Mouse (Mus musculus): ENCODE results near the gene Elp6.

Elp6 gene

DNA sequence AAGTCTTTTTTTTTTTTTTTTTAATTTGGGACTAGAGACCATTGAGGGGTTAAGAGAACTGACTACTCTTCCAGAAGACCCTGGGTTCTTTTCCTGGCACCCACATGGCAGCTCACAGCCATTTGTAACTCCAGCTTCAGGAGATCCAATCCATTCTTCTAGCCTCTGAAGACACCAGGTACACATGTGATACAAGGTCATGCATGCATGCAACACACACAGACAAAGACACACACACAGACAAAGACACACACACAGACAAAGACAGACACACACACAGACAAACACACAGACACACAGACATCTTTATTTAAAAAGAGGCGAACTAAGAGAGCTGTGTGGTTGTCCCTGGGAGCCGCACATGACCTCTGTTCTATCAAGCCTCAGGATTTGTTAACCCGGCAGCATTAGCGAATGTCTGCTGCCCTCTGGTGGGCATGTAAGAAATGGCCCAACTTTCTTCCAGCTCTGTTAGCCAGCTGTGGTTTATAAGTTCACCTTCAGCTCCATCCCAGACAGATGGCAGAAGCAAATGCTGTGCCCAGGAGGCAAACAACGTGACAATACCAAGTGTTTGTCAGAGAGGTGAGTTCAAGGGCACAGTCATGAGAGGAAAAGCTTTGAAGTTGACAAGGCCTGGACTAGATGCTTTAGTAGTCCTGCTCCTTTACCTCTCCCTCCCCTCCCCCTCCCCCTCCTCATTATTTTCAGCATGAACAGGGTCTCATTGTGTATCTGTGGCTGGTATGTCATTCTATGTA is 7.9 kb upstream of the Elp6 start:
- Histone ChIP-seq H3K27me3 (ENCODE audit: insufficient read depth, low read length) (peaks cover 15% of the 10 kb centered on the region), H3K36me3 (ENCODE audit: insufficient read depth, low read length) (no peaks in the 10 kb centered on the region), H3K9me3 (ENCODE audit: low read length) (peaks cover 18% of the 10 kb centered on the region), H3K4me3 (replicated peaks; ENCODE audit: low read length) (no peak overlapping the region), H3K4me1 (replicated peaks; ENCODE audit: low read depth, low read length) (peaks cover 23% of the 10 kb centered on the region)
- TF ChIP-seq NANOG (IDR thresholded peaks at IDR 0.05; ENCODE audit: borderline replicate concordance, low read length), result no peak
- peak; percentile 89 for TF ChIP-seq CTCF (conservative IDR thresholded peaks at IDR 0.05; ENCODE audit: low read length)
- TF ChIP-seq POU5F1 (IDR thresholded peaks at IDR 0.05; ENCODE audit: borderline replicate concordance, low read length), result no peak

- peak overlapping the region; percentile 89 for H3K4me3 ChIP-seq (replicated peaks; ENCODE audit: low read length)
- H3K36me3 ChIP-seq (ENCODE audit: insufficient read depth, low read length), result peaks cover 15% of the 10 kb centered on the region
- peaks cover 24% of the 10 kb centered on the region for H3K9me3 ChIP-seq (ENCODE audit: low read length)
- no peak for TF ChIP-seq POU5F1 (IDR thresholded peaks at IDR 0.05; ENCODE audit: borderline replicate concordance, low read length)
- no peak for TF ChIP-seq NANOG (IDR thresholded peaks at IDR 0.05; ENCODE audit: borderline replicate concordance, low read length)
- peak; percentile 55 for TF ChIP-seq CTCF (conservative IDR thresholded peaks at IDR 0.05; ENCODE audit: low read length)
- H3K27me3 ChIP-seq (ENCODE audit: insufficient read depth, low read length), result no peaks in the 10 kb centered on the region
- H3K4me1 ChIP-seq (replicated peaks; ENCODE audit: low read depth, low read length), result peaks cover 23% of the 10 kb centered on the region
These were observed 457 bp upstream of the Elp6 start for GRCm38 (mm10) chr9:110304516-110304915.

DNA sequence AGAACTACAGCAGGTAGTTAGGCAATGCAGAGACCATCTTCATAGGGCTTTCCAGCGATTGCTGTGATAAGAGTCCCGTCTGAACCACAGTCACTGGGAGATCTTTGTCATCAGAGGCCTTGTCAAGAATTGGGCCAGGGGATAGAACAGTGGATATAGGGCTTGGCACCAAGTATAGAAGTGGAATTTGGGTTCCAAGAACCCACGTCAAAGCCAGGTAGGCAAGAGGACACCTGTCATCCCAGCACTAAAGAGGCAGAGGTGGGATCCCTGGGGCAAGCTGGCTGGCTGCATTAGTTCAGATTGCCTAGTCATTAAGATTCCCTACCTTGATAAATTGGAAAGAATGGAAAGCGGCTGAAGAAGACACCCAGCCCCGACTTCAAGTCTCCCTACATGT is 1.4 kb downstream of the Elp6 start:
- Histone ChIP-seq H3K4me3 (replicated peaks; ENCODE audit: low read length) (peak overlapping the region; percentile 89; the same call in 1 of the 2 replicates), H3K9me3 (ENCODE audit: low read length) (peaks cover 13% of the 10 kb centered on the region), H3K27me3 (ENCODE audit: insufficient read depth, low read length) (no peaks in the 10 kb centered on the region), H3K4me1 (replicated peaks; ENCODE audit: low read depth, low read length) (peaks cover 23% of the 10 kb centered on the region), H3K36me3 (ENCODE audit: insufficient read depth, low read length) (peaks cover 34% of the 10 kb centered on the region)
- TF ChIP-seq NANOG (IDR thresholded peaks at IDR 0.05; ENCODE audit: borderline replicate concordance, low read length) (no peak), CTCF (conservative IDR thresholded peaks at IDR 0.05; ENCODE audit: low read length) (no peak), POU5F1 (IDR thresholded peaks at IDR 0.05; ENCODE audit: borderline replicate concordance, low read length) (no peak)

DNA sequence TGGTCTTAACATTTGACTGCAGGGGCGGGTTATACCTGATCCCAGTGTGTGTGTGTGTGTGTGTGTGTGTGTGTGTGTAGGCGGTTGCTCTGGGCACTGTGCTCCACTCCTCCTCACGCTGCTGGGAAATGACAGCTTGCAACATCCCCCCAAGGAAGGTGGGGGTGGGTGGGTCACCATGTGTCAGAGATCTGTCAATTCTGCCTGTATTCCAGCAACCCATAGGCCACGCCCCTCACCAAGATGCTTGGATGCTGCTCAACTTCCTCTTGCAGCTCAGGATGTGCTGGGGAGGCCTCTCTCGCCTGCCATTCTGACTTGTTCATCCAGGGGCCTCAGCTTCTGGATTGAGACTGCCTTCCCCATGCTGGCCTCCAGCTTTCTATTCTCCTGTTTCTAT is 9.7 kb downstream of the Elp6 start:
- peaks cover 87% of the 10 kb centered on the region for H3K36me3 ChIP-seq (ENCODE audit: insufficient read depth, low read length)
- H3K4me1 ChIP-seq (replicated peaks; ENCODE audit: low read depth, low read length), result peaks cover 6% of the 10 kb centered on the region; the same call in 1 of the 2 replicates
- TF ChIP-seq NANOG (IDR thresholded peaks at IDR 0.05; ENCODE audit: borderline replicate concordance, low read length) (no peak), CTCF (conservative IDR thresholded peaks at IDR 0.05; ENCODE audit: low read length) (no peak), POU5F1 (IDR thresholded peaks at IDR 0.05; ENCODE audit: borderline replicate concordance, low read length) (no peak)
- H3K4me3 ChIP-seq (replicated peaks; ENCODE audit: low read length), result no peak overlapping the region
- 0 out of 2 replicates have a peak, but pooled peaks cover 9% of the 10 kb centered on the region for H3K27me3 ChIP-seq (ENCODE audit: insufficient read depth, low read length)
- H3K9me3 ChIP-seq (ENCODE audit: low read length), result no peaks in the 10 kb centered on the region

DNA sequence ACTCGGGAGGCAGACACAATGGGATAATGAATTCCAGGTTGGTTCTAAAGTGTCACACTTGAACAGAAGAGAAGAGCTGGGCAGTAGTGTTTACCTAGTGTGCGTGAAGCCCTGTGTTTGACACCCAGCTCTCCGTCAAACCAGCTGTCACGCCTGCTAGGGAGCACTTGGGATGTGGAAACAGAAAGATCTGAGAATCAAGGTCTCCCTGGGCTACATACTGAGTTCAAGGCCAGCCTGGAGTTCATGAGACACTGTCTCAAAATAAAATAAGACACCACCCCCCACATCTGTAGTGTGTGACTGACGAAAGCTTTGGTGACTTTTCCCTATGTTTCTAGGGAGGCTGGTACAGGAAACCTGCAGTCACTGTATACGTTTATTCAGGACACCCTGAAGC is 10.4 kb downstream of the Elp6 start:
- no peak for TF ChIP-seq NANOG (IDR thresholded peaks at IDR 0.05; ENCODE audit: borderline replicate concordance, low read length)
- Histone ChIP-seq H3K4me3 (replicated peaks; ENCODE audit: low read length) (no peak overlapping the region), H3K9me3 (ENCODE audit: low read length) (no peaks in the 10 kb centered on the region), H3K27me3 (ENCODE audit: insufficient read depth, low read length) (peaks cover 14% of the 10 kb centered on the region; the same call in 1 of the 2 replicates), H3K4me1 (replicated peaks; ENCODE audit: low read depth, low read length) (peaks cover 6% of the 10 kb centered on the region; the same call in 1 of the 2 replicates), H3K36me3 (ENCODE audit: insufficient read depth, low read length) (peaks cover 86% of the 10 kb centered on the region)

DNA sequence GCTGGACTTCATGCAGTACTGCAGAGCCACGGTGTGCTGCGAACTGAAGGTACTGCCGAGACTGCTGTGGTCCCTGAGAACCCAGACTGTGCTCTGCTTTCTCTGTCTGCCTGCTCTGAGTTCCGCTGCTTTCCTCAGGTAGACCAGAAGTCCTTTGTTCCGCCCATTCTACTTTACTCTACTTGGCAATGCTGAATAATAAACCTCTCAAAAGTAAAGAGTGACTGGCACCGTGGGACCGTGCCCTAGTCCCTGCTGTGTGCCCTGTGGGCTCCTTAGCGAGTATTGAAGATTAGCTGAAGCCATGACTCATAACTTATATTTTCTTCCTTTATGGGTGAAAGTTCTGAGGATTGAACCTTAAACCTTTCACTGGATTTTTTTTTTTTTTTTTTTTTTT is 10.9 kb downstream of the Elp6 start:
- Histone ChIP-seq H3K4me3 (replicated peaks; ENCODE audit: low read length) (no peak overlapping the region), H3K9me3 (ENCODE audit: low read length) (no peaks in the 10 kb centered on the region), H3K27me3 (ENCODE audit: insufficient read depth, low read length) (peaks cover 19% of the 10 kb centered on the region), H3K36me3 (ENCODE audit: insufficient read depth, low read length) (peaks cover 86% of the 10 kb centered on the region), H3K4me1 (replicated peaks; ENCODE audit: low read depth, low read length) (peaks cover 10% of the 10 kb centered on the region; the same call in 1 of the 2 replicates)
- no peak for TF ChIP-seq POU5F1 (IDR thresholded peaks at IDR 0.05; ENCODE audit: borderline replicate concordance, low read length)
- no peak for TF ChIP-seq CTCF (conservative IDR thresholded peaks at IDR 0.05; ENCODE audit: low read length)
- no peak for TF ChIP-seq NANOG (IDR thresholded peaks at IDR 0.05; ENCODE audit: borderline replicate concordance, low read length)

DNA sequence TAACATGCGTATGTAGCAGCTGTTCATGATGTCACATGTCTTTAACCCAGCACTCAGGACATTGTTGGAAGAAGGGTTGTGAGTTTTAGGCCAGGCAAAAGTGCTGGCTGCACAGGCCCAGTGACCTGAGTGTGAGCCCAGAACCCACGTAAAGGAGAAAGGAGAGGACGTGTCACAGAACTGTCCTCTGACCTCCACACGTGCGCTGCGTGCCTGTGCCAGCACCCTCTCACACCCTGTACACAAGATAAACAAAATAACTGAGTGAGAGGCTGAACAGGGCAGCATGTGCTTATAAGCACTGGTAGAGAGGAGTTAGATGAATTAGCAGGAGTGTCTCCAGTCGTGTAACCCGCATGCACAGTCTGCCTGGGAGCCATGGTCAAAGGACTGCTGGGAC is 11.5 kb downstream of the Elp6 start:
- Histone ChIP-seq H3K9me3 (ENCODE audit: low read length) (no peaks in the 10 kb centered on the region), H3K4me3 (replicated peaks; ENCODE audit: low read length) (no peak overlapping the region), H3K36me3 (ENCODE audit: insufficient read depth, low read length) (peaks cover 86% of the 10 kb centered on the region), H3K4me1 (replicated peaks; ENCODE audit: low read depth, low read length) (peaks cover 15% of the 10 kb centered on the region; the same call in 1 of the 2 replicates), H3K27me3 (ENCODE audit: insufficient read depth, low read length) (peaks cover 25% of the 10 kb centered on the region)
- no peak for TF ChIP-seq NANOG (IDR thresholded peaks at IDR 0.05; ENCODE audit: borderline replicate concordance, low read length)
- no peak for TF ChIP-seq CTCF (conservative IDR thresholded peaks at IDR 0.05; ENCODE audit: low read length)
- no peak for TF ChIP-seq POU5F1 (IDR thresholded peaks at IDR 0.05; ENCODE audit: borderline replicate concordance, low read length)

DNA sequence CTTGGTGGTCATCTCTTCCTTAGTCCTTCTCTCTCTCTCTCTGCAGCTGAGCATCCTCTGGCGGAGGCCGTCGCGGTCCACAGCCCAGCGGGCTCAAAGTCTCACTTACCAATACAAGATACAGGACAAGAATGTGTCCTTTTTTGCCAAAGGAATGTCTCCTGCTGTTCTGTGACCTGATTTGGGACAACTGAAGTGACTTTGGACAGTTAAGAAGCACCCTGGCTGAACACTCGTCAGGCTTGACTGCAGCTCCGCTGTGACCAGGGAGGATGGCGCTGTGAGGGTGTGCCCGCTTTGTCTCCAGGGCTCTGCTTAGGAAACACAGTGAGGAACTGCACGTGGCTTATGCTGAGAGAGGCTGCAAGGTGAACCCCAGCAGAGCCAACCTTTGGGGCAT is 15.8 kb downstream of the Elp6 start:
- Histone ChIP-seq H3K4me1 (replicated peaks; ENCODE audit: low read depth, low read length) (peaks cover 27% of the 10 kb centered on the region), H3K4me3 (replicated peaks; ENCODE audit: low read length) (no peak overlapping the region), H3K36me3 (ENCODE audit: insufficient read depth, low read length) (peaks cover 49% of the 10 kb centered on the region), H3K27me3 (ENCODE audit: insufficient read depth, low read length) (peaks cover 54% of the 10 kb centered on the region), H3K9me3 (ENCODE audit: low read length) (no peaks in the 10 kb centered on the region; the same call in 1 of the 2 replicates)
- no peak for TF ChIP-seq NANOG (IDR thresholded peaks at IDR 0.05; ENCODE audit: borderline replicate concordance, low read length)
- no peak for TF ChIP-seq CTCF (conservative IDR thresholded peaks at IDR 0.05; ENCODE audit: low read length)

GRCm38 (mm10) chr9:110322972-110323371 is 18.0 kb downstream of the Elp6 start:
- H3K4me1 ChIP-seq (replicated peaks; ENCODE audit: low read depth, low read length), result peaks cover 27% of the 10 kb centered on the region
- TF ChIP-seq POU5F1 (IDR thresholded peaks at IDR 0.05; ENCODE audit: borderline replicate concordance, low read length) (peak; percentile 94), CTCF (conservative IDR thresholded peaks at IDR 0.05; ENCODE audit: low read length) (no peak), NANOG (IDR thresholded peaks at IDR 0.05; ENCODE audit: borderline replicate concordance, low read length) (peak; percentile 100)
- peaks cover 35% of the 10 kb centered on the region for H3K36me3 ChIP-seq (ENCODE audit: insufficient read depth, low read length)
- peaks cover 75% of the 10 kb centered on the region for H3K27me3 ChIP-seq (ENCODE audit: insufficient read depth, low read length)
- no peak overlapping the region for H3K4me3 ChIP-seq (replicated peaks; ENCODE audit: low read length)
- H3K9me3 ChIP-seq (ENCODE audit: low read length), result no peaks in the 10 kb centered on the region; the same call in 1 of the 2 replicates
